Mouse (Mus musculus): ENCODE data around the gene Srr.

- no peak for TF ChIP-seq TAL1 (IDR thresholded peaks at IDR 0.05; ENCODE audit: low read length)
- TF ChIP-seq GATA1 (IDR thresholded peaks at IDR 0.05; ENCODE audit: low read length): no peak
Observed at GRCm38 (mm10) chr11:74927236-74927725, 1.5 kb upstream of the Srr start.
